In the genomic region with DNA sequence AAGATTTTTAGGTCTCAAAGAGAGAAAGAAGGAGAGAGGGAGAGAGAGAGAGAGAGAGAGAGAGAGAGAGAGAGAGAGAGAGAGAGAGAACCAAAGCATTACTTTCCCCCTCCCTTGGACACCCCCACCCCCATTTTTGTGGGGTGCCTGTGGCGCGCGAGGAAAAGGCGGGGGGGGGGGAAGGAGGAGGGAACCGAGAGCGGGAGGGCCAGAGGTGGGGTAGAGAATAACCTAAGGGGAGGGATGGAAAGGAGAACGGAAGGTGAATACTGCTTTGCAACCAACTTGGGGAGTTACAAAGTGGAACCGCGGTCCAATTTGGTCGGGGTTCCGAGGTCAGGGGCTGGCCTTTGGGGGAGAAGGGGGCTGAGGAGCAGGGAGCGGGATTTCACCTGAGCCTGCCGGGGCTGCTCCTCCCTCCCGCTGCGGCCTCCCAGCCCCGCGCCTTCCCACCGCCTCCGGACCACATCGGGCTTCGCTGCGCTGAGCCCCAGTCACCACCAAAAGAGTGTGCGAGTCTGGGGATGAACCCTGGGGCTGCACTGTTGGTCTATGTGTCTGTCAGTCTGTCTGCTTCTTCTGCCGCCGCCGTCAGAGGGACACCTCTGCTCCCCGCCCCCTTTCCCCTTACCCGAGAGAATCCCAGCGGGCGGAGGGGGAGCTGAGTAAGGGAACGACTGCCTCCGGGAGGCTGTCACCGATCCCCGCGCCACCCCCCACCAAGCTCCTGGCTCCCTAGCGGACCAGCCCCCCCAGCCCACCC, we compare ENCODE assay signal across 9 mouse cellular contexts. TPM values are rescaled to one million over a fixed set of nuclear protein-coding genes. Genes with fewer than 3 reads are reported as not detected.
DNase-seq lines count a peak whose midpoint lies in the region; ATAC-seq lines count a peak whose summit lies in the region.
"Had no signal": no experiment of that assay in that cellular context is flagged by ENCODE, and none has a peak within 500 bp of the region (broad histone marks: within the 10 kb centered on the region; RNA-seq: fewer than 3 reads in every experiment).

No protein-coding gene starts in this region.

- H3K36me3 ChIP-seq in hindbrain, embryonic 11.5 days (ENCODE audit: control insufficient read depth, insufficient read depth, low read length), result no peaks in the 10 kb centered on the region
- H3K36me3 ChIP-seq in hindbrain, embryonic 14.5 days (replicated peaks; ENCODE audit: control insufficient read depth, insufficient read depth), result no peaks in the 10 kb centered on the region
- no peaks in the 10 kb centered on the region for H3K36me3 ChIP-seq in embryonic facial prominence, embryonic 10.5 days (replicated peaks)
- no peaks in the 10 kb centered on the region for H3K36me3 ChIP-seq in intestine, embryonic 16.5 days (ENCODE audit: control insufficient read depth, insufficient read depth, low read length)
- no peaks in the 10 kb centered on the region for H3K36me3 ChIP-seq in midbrain, embryonic 11.5 days (ENCODE audit: control insufficient read depth, insufficient read depth, low read length)

- no peak overlapping the region for H3K4me3 ChIP-seq in hindbrain, embryonic 11.5 days (ENCODE audit: low read depth, low read length)
- H3K4me3 ChIP-seq in hindbrain, embryonic 14.5 days (replicated peaks; ENCODE audit: low read length), result no peak overlapping the region
- H3K4me3 ChIP-seq in embryonic facial prominence, embryonic 10.5 days, result peak overlapping the region; percentile 52
- peak overlapping the region; percentile 39; the same call in 1 of the 2 replicates for H3K4me3 ChIP-seq in intestine, embryonic 16.5 days (ENCODE audit: low read length)
- peak overlapping the region; percentile 30 for H3K4me3 ChIP-seq in midbrain, embryonic 11.5 days (ENCODE audit: low read depth, low read length)

- DNase-seq in hindbrain, embryonic 11.5 days (ENCODE audit: low spot score), result peak; percentile 63
- DNase-seq in hindbrain, embryonic 14.5 days (ENCODE audit: low spot score), result no peak
- peak; percentile 67 for DNase-seq in embryonic facial prominence, embryonic 10.5 days (ENCODE audit: low spot score)
- DNase-seq in midbrain, embryonic 11.5 days (ENCODE audit: low spot score, missing footprints), result peak; percentile 94
- no peak for DNase-seq in cerebellum, adult 11-12 months
- no peak for DNase-seq in B cell, adult 2 months
- DNase-seq in spleen, postnatal 14 days (ENCODE audit: low spot score in 2 of 2), result no peak
- DNase-seq: layer of hippocampus, adult 9-11 months had no signal

- H3K4me2 ChIP-seq in hindbrain, embryonic 11.5 days (replicated peaks; ENCODE audit: low read depth, low read length), result no peak overlapping the region
- no peak overlapping the region for H3K4me2 ChIP-seq in hindbrain, embryonic 14.5 days (replicated peaks)
- no peak overlapping the region for H3K4me2 ChIP-seq in intestine, embryonic 16.5 days (ENCODE audit: low read depth, low read length)
- H3K4me2 ChIP-seq in midbrain, embryonic 11.5 days, result peak overlapping the region; percentile 15

- H3K27me3 ChIP-seq in hindbrain, embryonic 11.5 days (ENCODE audit: control insufficient read depth, insufficient read depth, low read length), result peaks cover 96% of the 10 kb centered on the region
- H3K27me3 ChIP-seq in hindbrain, embryonic 14.5 days (ENCODE audit: control insufficient read depth, insufficient read depth, low read length), result peaks cover 98% of the 10 kb centered on the region
- H3K27me3 ChIP-seq in embryonic facial prominence, embryonic 10.5 days (replicated peaks; ENCODE audit: low read depth, poor library complexity, severe bottlenecking), result peaks cover 100% of the 10 kb centered on the region
- peaks cover 90% of the 10 kb centered on the region for H3K27me3 ChIP-seq in intestine, embryonic 16.5 days (replicated peaks; ENCODE audit: control insufficient read depth, insufficient read depth, low read length)
- H3K27me3 ChIP-seq in midbrain, embryonic 11.5 days (ENCODE audit: control insufficient read depth, insufficient read depth, low read length), result peaks cover 96% of the 10 kb centered on the region

- H3K9me3 ChIP-seq in hindbrain, embryonic 11.5 days (ENCODE audit: control insufficient read depth, low read length), result no peaks in the 10 kb centered on the region
- H3K9me3 ChIP-seq in hindbrain, embryonic 14.5 days (ENCODE audit: control insufficient read depth, low read length), result no peaks in the 10 kb centered on the region
- no peaks in the 10 kb centered on the region for H3K9me3 ChIP-seq in embryonic facial prominence, embryonic 10.5 days
- no peaks in the 10 kb centered on the region for H3K9me3 ChIP-seq in intestine, embryonic 16.5 days (ENCODE audit: control insufficient read depth, low read length)
- no peaks in the 10 kb centered on the region for H3K9me3 ChIP-seq in midbrain, embryonic 11.5 days (ENCODE audit: control insufficient read depth, low read length)

- H3K27ac ChIP-seq in hindbrain, embryonic 11.5 days (ENCODE audit: low read depth, low read length), result no peak overlapping the region
- H3K27ac ChIP-seq in hindbrain, embryonic 14.5 days, result no peak overlapping the region
- H3K27ac ChIP-seq in embryonic facial prominence, embryonic 10.5 days (replicated peaks), result peak overlapping the region; percentile 65
- no peak overlapping the region for H3K27ac ChIP-seq in intestine, embryonic 16.5 days (ENCODE audit: low read length)
- no peak overlapping the region for H3K27ac ChIP-seq in midbrain, embryonic 11.5 days (ENCODE audit: low read depth, low read length)

- WGBS in hindbrain, embryonic 11.5 days, result under 1% methylated on average over 28 of the region's 36 CpGs
- whole genome bisulfite sequencing in hindbrain, embryonic 14.5 days, result under 1% methylated on average over 31 of the region's 36 CpGs
- under 1% methylated on average over 36 of the region's 36 CpGs for WGBS in embryonic facial prominence, embryonic 10.5 days
- WGBS in intestine, embryonic 16.5 days, result under 1% methylated on average over 31 of the region's 36 CpGs
- WGBS in midbrain, embryonic 11.5 days, result 0% methylated on average over 33 of the region's 36 CpGs

- H3K9ac ChIP-seq in hindbrain, embryonic 11.5 days (ENCODE audit: low read depth, low read length), result no peak overlapping the region
- H3K9ac ChIP-seq in hindbrain, embryonic 14.5 days, result no peak overlapping the region
- H3K9ac ChIP-seq in intestine, embryonic 16.5 days (ENCODE audit: low read depth, low read length), result no peak overlapping the region
- H3K9ac ChIP-seq in midbrain, embryonic 11.5 days (ENCODE audit: low read length), result peak overlapping the region; percentile 27; the same call in 1 of the 2 replicates

- H3K4me1 ChIP-seq in hindbrain, embryonic 11.5 days (replicated peaks; ENCODE audit: control insufficient read depth, insufficient read depth, low read length), result peaks cover 2% of the 10 kb centered on the region; the same call in 1 of the 2 replicates
- H3K4me1 ChIP-seq in hindbrain, embryonic 14.5 days (replicated peaks; ENCODE audit: control insufficient read depth, insufficient read depth, low read length), result no peaks in the 10 kb centered on the region
- H3K4me1 ChIP-seq in embryonic facial prominence, embryonic 10.5 days, result peaks cover 26% of the 10 kb centered on the region
- H3K4me1 ChIP-seq in intestine, embryonic 16.5 days (ENCODE audit: control insufficient read depth, insufficient read depth, low read length), result peaks cover 22% of the 10 kb centered on the region
- peaks cover 2% of the 10 kb centered on the region; the same call in 1 of the 2 replicates for H3K4me1 ChIP-seq in midbrain, embryonic 11.5 days (ENCODE audit: control insufficient read depth, insufficient read depth, low read length)

- no peak for ATAC-seq in hindbrain, embryonic 11.5 days (ENCODE audit: low FRiP score)
- ATAC-seq in hindbrain, embryonic 14.5 days (ENCODE audit: low FRiP score), result no peak
- no peak for ATAC-seq in intestine, embryonic 16.5 days
- ATAC-seq in midbrain, embryonic 11.5 days (ENCODE audit: low FRiP score), result 0 out of 2 replicates have a peak, but pooled peaks have one; percentile 19

RNA-seq across cellular contexts. Expression of a gene that starts 1.1 kb away (rescaled TPM):
- polyA plus RNA-seq in hindbrain, embryonic 11.5 days (2014; fragmentation: Nextera tagmentation; extraction: Ambion mirVana), result 0.11 and 0.29 TPM in 2 replicates
- not detected in 2 replicates for polyA plus RNA-seq in hindbrain, embryonic 14.5 days (2014; fragmentation: Nextera tagmentation; extraction: Ambion mirVana)
- polyA plus RNA-seq in embryonic facial prominence, embryonic 10.5 days (2016; fragmentation: Nextera tagmentation; extraction: Ambion mirVana), result 4.4 and 9.0 TPM in 2 replicates
- not detected in 2 replicates for polyA plus RNA-seq in intestine, embryonic 16.5 days (2015; fragmentation: Nextera tagmentation; extraction: Ambion mirVana)
- 5.6 and 7.0 TPM in 2 replicates for polyA plus RNA-seq in midbrain, embryonic 11.5 days (2014; fragmentation: Nextera tagmentation; extraction: Ambion mirVana)

Comparison
In these comparisons a context has a peak if more than half of its experiments do, and no peak if none do; other contexts are left out.
1. DNase-seq: peak in hindbrain, embryonic 11.5 days (single experiment), embryonic facial prominence, embryonic 10.5 days (single experiment) and midbrain, embryonic 11.5 days (single experiment); none in hindbrain, embryonic 14.5 days (single experiment), cerebellum, adult 11-12 months (single experiment), B cell, adult 2 months (0 of 2) and spleen, postnatal 14 days (0 of 2).
2. H3K4me3 ChIP-seq: peak in embryonic facial prominence, embryonic 10.5 days (single experiment), intestine, embryonic 16.5 days (single experiment) and midbrain, embryonic 11.5 days (single experiment); none in hindbrain, embryonic 11.5 days (single experiment) and hindbrain, embryonic 14.5 days (single experiment).